Mouse (Mus musculus) left cerebral cortex, adult 8-10 months (tissue): ENCODE measurements at regions not wholly inside any gene's neighbourhood (a gene's known extent, or its start where the extent isn't known, plus 50 kb on each side); places are given as distances from the start of the nearest gene placed in this dataset.
A peak's percentile ranks its signal among the peaks of the same experiment; 100 is the strongest.

ENCODE experiments used
- DNase-seq, 2 experiments: peaks; one replicate each; pipeline ENCODE4 v3.0.0; 2022; ENCODE audit warnings: low spot score in 2 of 2

GRCm38 (mm10) chr6:18674584-18675250 is 160.1 kb upstream of the Cttnbp2 start:
- no peak for DNase-seq

GRCm38 (mm10) chr6:18677131-18677530 is 162.5 kb upstream of the Cttnbp2 start:
- no peak for DNase-seq

- peak in 1 of 2 experiments; percentile 15 for DNase-seq
Observed at GRCm38 (mm10) chr6:18680712-18681111, 166.1 kb upstream of the Cttnbp2 start.

- peak in 1 of 2 experiments; percentile 31 for DNase-seq
Observed at GRCm38 (mm10) chr6:18682043-18682442, 166.3 kb upstream of the Lsm8 start.

- DNase-seq: no peak
Observed at GRCm38 (mm10) chr6:18688652-18689348, 159.6 kb upstream of the Lsm8 start.

- no peak for DNase-seq
Observed at GRCm38 (mm10) chr6:18697536-18697935, 150.8 kb upstream of the Lsm8 start.

- no peak for DNase-seq
Observed at GRCm38 (mm10) chr6:18698989-18699728, 149.2 kb upstream of the Lsm8 start.

- DNase-seq: no peak
Observed at GRCm38 (mm10) chr6:18699729-18700386, 148.5 kb upstream of the Lsm8 start.

GRCm38 (mm10) chr6:18710763-18711162 is 137.6 kb upstream of the Lsm8 start:
- DNase-seq: no peak

- peak in 1 of 2 experiments; percentile 42 for DNase-seq
Observed at GRCm38 (mm10) chr6:18748859-18749258, 99.5 kb upstream of the Lsm8 start.

GRCm38 (mm10) chr6:18764536-18764935 is 83.8 kb upstream of the Lsm8 start:
- DNase-seq: no peak

- DNase-seq: no peak
Observed at GRCm38 (mm10) chr6:18795390-18795789, 53.0 kb upstream of the Lsm8 start.

GRCm38 (mm10) chr6:18795847-18796246 is 52.5 kb upstream of the Lsm8 start:
- DNase-seq: no peak

GRCm38 (mm10) chr6:18796540-18796939 is 51.8 kb upstream of the Lsm8 start:
- DNase-seq: no peak
